Mouse (Mus musculus) limb, embryonic 14.5 days (tissue): ENCODE results near the gene Psen1. TPM values are rescaled to one million over a fixed set of nuclear protein-coding genes. Genes with fewer than 3 reads are reported as not detected.

ENCODE experiments used
- ATAC-seq: fragments of 200-750 bp; cut with Nextera tagmentation; 2 replicates; pipeline ENCODE4 v1.8.0; 2017; ENCODE audit warnings: low read depth, moderate number of reproducible peaks, moderate TSS enrichment; ENCODE audit not compliant: low FRiP score
- DNase-seq: peaks from one replicate; pipeline ENCODE4 v3.0.0-alpha.2; 2015; ENCODE audit warnings: low spot score
- H3K27ac ChIP-seq: fragments of 300-500 bp; sonication (generic); replicated peaks from 2 replicates; pipeline ENCODE4 v1.5.1; 2014; ENCODE audit warnings: low read depth, mild to moderate bottlenecking, low read length, moderate library complexity, mixed read lengths
- H3K27me3 ChIP-seq: fragments of 300-500 bp; sonication (generic); 2 replicates; pipeline ENCODE4 v1.6.1; 2014; ENCODE audit warnings: low read length, mixed read lengths; ENCODE audit not compliant: control insufficient read depth, insufficient read depth
- H3K36me3 ChIP-seq: fragments of 300-500 bp; sonication (generic); 2 replicates; pipeline ENCODE4 v1.6.1; 2014; ENCODE audit warnings: mild to moderate bottlenecking, low read length, moderate library complexity, mixed read lengths; ENCODE audit not compliant: control insufficient read depth, insufficient read depth
- H3K4me1 ChIP-seq: fragments of 300-500 bp; sonication (generic); 2 replicates; pipeline ENCODE4 v1.6.1; 2014; ENCODE audit warnings: antibody characterized with exemption, low read length, mixed read lengths; ENCODE audit not compliant: control insufficient read depth, insufficient read depth
- H3K4me2 ChIP-seq: fragments of 300-500 bp; sonication (generic); replicated peaks from 2 replicates; pipeline ENCODE4 v1.6.1; 2014; ENCODE audit warnings: low read depth, mild to moderate bottlenecking, low read length, moderate library complexity; ENCODE audit not compliant: severe bottlenecking
- H3K4me3 ChIP-seq: fragments of 300-500 bp; sonication (generic); replicated peaks from 2 replicates; pipeline ENCODE4 v1.5.1; 2014; ENCODE audit warnings: low read length
- H3K9ac ChIP-seq: fragments of 300-500 bp; sonication (generic); 2 replicates; pipeline ENCODE4 v1.6.1; 2014; ENCODE audit warnings: mild to moderate bottlenecking, low read depth, low read length, moderate library complexity; ENCODE audit not compliant: severe bottlenecking
- H3K9me3 ChIP-seq: fragments of 300-500 bp; sonication (generic); 2 replicates; pipeline ENCODE4 v1.6.1; 2016; ENCODE audit warnings: low read length; ENCODE audit not compliant: control insufficient read depth
- POLR2A ChIP-seq: fragments of 200-500 bp; IDR thresholded peaks from 2 replicates; pipeline ENCODE4 v1.8.0; 2012; ENCODE audit warnings: inconsistent platforms, mild to moderate bottlenecking, moderate library complexity, borderline replicate concordance; ENCODE audit not compliant: insufficient read depth, insufficient read length; ENCODE audit errors: extremely low read depth
- WGBS: fragments of 180-500 bp; shearing (Covaris S2); extraction: QIAGEN DNeasy Blood & Tissue Kit; methylation state at CpG from one replicate; pipeline ENCODE4 v1.1.7; 2014; 5-methylcytosine and 5-hydroxymethylcytosine counted together
- polyA plus RNA-seq, 2 experiments: library from polyadenylated mRNA; depleted of rRNA in 1 of 2; stranded (reverse) in 1 of 2; unstranded in 1 of 2; fragments of >200 nt; fragmentation: Nextera tagmentation in 1 of 2; extraction: Ambion mirVana in 1 of 2; gene quantifications; 2 replicates each; pipeline versions ENCODE4 v1.2.1 to v1.2.3; 2012 to 2014

Gene Psen1
- polyA plus RNA-seq (2012; rRNA removed), result 30.5 and 33.1 TPM in 2 replicates
- 77.3 and 79.3 TPM in 2 replicates for polyA plus RNA-seq (2014; fragmentation: Nextera tagmentation; extraction: Ambion mirVana)

DNA sequence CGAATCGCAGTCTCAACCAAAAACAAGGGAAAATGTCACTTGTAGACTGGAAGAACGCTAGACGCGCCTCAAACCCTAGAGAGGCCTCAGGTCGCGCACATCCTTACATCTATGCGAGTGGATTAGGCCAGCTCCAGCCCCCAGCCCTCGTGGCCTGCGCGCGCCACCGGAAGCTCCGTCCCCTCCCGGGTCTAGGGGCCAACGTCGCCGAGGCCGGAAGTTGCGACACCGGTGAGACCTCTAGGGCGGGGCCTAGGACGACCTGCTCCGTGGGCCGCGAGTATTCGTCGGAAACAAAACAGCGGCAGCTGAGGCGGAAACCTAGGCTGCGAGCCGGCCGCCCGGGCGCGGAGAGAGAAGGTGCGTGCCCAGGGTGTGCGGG lies at the start of gene Psen1:
Gene Psen1 (plus strand): TSS at position 219 of the 382 bp plus-strand sequence.
- no peak for TF ChIP-seq POLR2A
- H3K4me2 ChIP-seq, result peak within 1 kb of the TSS; percentile 74
- H3K4me1 ChIP-seq, result peaks cover 8% of the 10 kb centered on the region; the same call in 1 of the 2 replicates
- ATAC-seq, result peak; percentile 97
- H3K27ac ChIP-seq, result peak within 1 kb of the TSS; percentile 91
- under 1% methylated on average over 31 of the region's 38 CpGs for WGBS
- no peaks in the 10 kb centered on the region for H3K9me3 ChIP-seq
- H3K4me3 ChIP-seq, result peak within 1 kb of the TSS; percentile 98
- peak within 1 kb of the TSS; percentile 91 for H3K9ac ChIP-seq
- DNase-seq, result peak; percentile 94
- H3K27me3 ChIP-seq, result no peaks in the 10 kb centered on the region
- peaks cover 12% of the 10 kb centered on the region for H3K36me3 ChIP-seq

DNA sequence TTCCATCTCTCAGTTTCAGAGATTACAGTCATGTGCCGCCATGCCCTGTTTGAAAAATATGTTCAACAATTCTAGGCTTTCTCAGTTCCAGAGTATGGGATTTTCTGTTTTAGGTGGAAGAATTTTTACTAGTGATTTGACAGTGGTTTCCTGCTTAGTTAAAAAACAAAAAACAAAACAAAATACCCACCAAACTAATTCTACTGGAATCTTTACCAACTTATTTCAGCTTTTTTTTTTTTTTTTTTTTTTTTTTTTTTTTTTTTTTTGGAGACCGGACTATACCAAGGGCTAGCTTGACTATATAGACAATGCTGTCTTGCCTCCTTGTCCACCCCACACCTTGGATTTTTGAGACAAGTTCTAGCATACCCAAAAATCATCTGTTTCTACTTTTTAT lies 46.7 kb upstream of the Psen1 start:
- DNase-seq (no peak), ATAC-seq (no peak)
- no peak overlapping the region for H3K9ac ChIP-seq
- H3K27me3 ChIP-seq, result no peaks in the 10 kb centered on the region
- no peak overlapping the region for H3K4me3 ChIP-seq
- no peaks in the 10 kb centered on the region for H3K9me3 ChIP-seq
- WGBS, result 96% methylated on average over 2 of the region's 2 CpGs
- H3K27ac ChIP-seq, result no peak overlapping the region
- TF ChIP-seq POLR2A, result no peak
- no peaks in the 10 kb centered on the region for H3K4me1 ChIP-seq
- no peak overlapping the region for H3K4me2 ChIP-seq
- H3K36me3 ChIP-seq, result peaks cover 57% of the 10 kb centered on the region

DNA sequence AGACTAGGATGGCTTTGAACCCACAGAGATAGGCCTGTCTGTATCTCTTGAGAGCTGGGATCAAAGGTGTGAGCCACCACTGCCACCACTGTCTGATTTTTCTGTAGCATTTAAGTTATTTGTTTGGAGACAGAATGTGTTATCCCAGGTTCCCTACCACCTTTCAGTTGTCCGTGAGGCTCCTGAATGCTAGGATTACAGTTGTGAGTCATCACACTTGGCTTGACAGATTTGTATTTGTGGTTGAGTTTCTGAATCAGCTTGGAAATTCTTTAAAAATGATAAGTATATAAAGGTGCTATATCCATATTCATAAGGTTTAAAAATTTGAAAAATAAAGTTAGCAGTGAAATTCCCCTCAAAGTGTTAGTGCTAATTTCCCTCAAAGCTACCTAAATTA lies 44.8 kb upstream of the Psen1 start:
- H3K27me3 ChIP-seq, result no peaks in the 10 kb centered on the region
- 86% methylated on average over 1 of the region's 1 CpGs for WGBS
- H3K9me3 ChIP-seq, result no peaks in the 10 kb centered on the region
- H3K27ac ChIP-seq, result no peak overlapping the region
- H3K4me2 ChIP-seq, result no peak overlapping the region
- no peak overlapping the region for H3K9ac ChIP-seq
- DNase-seq (no peak), ATAC-seq (no peak)
- no peak overlapping the region for H3K4me3 ChIP-seq
- no peak for TF ChIP-seq POLR2A
- H3K4me1 ChIP-seq, result no peaks in the 10 kb centered on the region
- peaks cover 52% of the 10 kb centered on the region for H3K36me3 ChIP-seq

DNA sequence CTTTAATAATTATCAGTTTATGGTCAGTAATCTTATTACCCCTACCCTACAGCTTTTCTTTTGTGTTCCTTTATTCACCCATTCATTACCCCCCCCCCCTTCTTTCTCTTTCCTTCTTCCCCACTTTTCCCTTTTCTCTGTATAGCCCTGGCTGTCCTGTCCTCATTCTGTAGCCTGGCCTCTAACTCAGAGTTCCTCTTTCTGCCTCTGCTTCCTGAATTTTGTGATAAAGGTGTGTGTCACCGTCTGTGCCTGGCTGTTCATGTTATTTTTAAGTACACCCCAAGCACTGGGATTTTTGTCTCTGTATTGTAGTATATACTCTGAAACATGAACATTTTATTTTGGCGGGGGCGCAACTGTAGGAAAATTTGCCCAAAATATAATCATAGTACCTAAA lies 37.6 kb upstream of the Psen1 start:
- H3K4me2 ChIP-seq, result no peak overlapping the region
- H3K4me3 ChIP-seq, result no peak overlapping the region
- no peaks in the 10 kb centered on the region for H3K27me3 ChIP-seq
- H3K9ac ChIP-seq, result no peak overlapping the region
- peaks cover 74% of the 10 kb centered on the region for H3K36me3 ChIP-seq
- DNase-seq, result no peak
- H3K27ac ChIP-seq, result no peak overlapping the region
- no peaks in the 10 kb centered on the region for H3K9me3 ChIP-seq
- 92% methylated on average over 3 of the region's 3 CpGs for WGBS
- no peak for ATAC-seq
- no peak for TF ChIP-seq POLR2A
- no peaks in the 10 kb centered on the region for H3K4me1 ChIP-seq

DNA sequence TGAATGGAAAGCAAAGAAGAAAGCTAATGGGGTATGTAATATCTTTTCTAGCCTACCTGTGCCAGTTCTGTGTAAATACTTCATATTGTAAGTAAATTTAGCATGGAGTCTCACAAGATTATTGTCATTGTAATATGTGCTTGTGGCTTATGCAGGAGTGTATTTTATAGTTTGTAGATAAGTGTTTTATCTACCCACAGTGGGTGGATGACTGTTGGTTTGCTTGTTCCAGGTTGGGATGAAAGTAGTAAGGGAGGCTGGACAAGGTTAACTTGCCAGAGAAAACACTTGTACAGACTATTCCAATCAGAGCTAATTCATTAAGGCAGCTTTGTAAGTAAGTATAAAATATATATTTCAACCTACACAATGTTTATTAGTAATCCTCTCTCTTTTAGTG lies 36.5 kb upstream of the Psen1 start:
- peaks cover 73% of the 10 kb centered on the region for H3K36me3 ChIP-seq
- no peaks in the 10 kb centered on the region for H3K9me3 ChIP-seq
- DNase-seq (no peak), ATAC-seq (no peak)
- no peak for TF ChIP-seq POLR2A
- H3K4me3 ChIP-seq, result no peak overlapping the region
- H3K27me3 ChIP-seq, result no peaks in the 10 kb centered on the region
- no peak overlapping the region for H3K9ac ChIP-seq
- H3K4me1 ChIP-seq, result no peaks in the 10 kb centered on the region
- no peak overlapping the region for H3K27ac ChIP-seq
- no peak overlapping the region for H3K4me2 ChIP-seq

DNA sequence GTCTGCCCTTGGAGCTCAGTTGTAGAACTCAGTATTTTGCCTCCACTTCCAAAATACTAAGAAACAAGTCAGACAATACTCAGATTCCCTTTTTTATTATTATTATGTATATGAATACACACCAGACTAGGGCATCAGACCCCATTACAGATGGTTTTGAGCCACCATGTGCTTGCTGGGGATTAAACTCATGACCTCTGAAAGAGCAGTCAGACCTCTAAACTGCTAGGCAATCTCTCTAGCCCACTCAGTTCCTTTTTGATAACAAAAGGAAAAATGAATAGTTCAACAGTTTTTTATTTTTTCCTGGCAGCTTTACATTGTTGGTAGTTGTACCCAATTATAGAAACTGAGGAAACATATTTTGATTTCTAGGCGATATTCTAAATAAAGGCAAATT lies 2.5 kb upstream of the Psen1 start:
- DNase-seq, result no peak
- 93% methylated on average over 1 of the region's 1 CpGs for WGBS
- Histone ChIP-seq H3K9ac (no peak overlapping the region), H3K9me3 (no peaks in the 10 kb centered on the region), H3K27me3 (no peaks in the 10 kb centered on the region), H3K36me3 (peaks cover 26% of the 10 kb centered on the region), H3K4me2 (no peak overlapping the region), H3K4me3 (no peak overlapping the region), H3K27ac (no peak overlapping the region), H3K4me1 (peaks cover 8% of the 10 kb centered on the region; the same call in 1 of the 2 replicates)
- TF ChIP-seq POLR2A, result no peak
- ATAC-seq, result no peak
